Mouse (Mus musculus) testis, postnatal 10 days (tissue): ENCODE data around the gene Cstb.

Experiments used
- DNase-seq: peaks from one replicate; pipeline ENCODE4 v3.0.0; 2021; ENCODE audit warnings: low spot score

Gene Cstb

GRCm38 (mm10) chr10:78417888-78418287 lies 7.6 kb upstream of the Cstb start:
- no peak for DNase-seq

- no peak for DNase-seq
Measured at GRCm38 (mm10) chr10:78418791-78419190, 6.7 kb upstream of the Cstb start.

DNA sequence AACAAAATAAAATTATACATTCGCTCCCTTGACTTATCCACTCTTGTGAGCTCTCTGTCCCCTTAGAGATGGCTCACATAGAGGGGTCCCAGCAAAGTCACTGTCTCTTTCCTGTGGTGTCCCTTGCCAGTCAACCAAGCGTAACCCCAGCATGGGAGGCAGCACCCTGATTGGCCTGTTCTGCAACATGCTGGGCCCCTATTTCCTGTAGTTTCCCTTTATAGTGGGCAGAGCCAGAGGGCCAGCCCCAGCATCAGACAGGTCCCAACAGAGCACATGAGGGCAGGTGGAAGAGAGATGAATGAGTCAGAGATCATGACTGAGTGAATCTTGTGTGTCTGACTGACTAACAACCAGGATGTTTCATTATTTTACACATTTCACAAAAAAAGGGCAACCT lies 4.5 kb upstream of the Cstb start:
- no peak for DNase-seq

- DNase-seq, result no peak
Measured at GRCm38 (mm10) chr10:78422614-78423013, 2.9 kb upstream of the Cstb start.

DNA sequence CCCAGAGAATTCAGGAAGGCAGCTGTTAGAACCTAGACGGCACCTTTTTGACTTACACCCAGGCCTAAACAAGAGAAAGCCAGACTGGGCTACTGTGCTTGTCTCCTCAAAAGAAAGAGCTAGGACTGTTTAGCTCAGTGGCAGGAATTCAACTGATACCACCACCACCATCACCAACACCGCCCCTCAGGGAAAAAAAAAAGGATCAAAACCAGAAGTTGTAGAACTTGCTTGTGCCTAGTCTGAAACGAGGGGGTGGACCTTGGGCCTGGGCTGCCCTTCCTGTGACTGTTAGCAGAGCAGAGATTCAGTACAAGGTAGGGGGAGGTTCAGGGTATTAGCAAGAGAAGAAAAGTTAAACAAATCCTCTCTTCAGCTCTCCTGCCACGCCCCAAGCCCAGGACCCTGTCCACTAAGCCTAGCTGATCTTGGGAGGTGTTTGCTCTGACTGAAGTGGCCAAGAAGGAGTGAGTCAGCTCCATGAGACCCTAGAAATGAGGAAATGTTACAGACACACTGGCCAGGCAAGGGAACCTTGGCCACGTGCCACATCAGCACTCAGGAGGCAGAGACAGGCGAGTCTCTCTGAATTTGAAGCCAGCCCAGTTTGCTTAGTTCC lies 757 bp downstream of the Cstb start:
- no peak for DNase-seq

- DNase-seq, result no peak
Measured at GRCm38 (mm10) chr10:78428070-78428469, 2.6 kb downstream of the Cstb start.

DNA sequence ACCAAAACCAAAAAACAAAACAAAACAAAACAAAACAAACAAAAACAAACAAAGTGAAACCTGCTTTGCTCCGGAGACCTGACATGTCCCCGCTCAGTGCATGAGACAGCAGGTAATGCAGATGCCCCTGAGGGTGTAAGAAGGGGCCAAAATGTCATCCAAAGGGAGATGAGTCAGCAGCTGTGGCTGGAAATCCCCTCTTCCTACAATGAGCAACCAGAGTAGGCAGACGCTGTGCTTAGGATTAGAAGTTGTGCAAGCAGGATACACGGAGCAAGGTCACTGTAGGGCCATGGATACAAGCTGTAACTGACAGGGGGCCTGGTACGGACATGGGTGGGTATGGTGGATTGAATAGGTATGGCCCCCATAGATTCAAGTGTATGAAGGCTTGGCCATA lies 3.7 kb downstream of the Cstb start:
- DNase-seq, result no peak

- no peak for DNase-seq
Measured at GRCm38 (mm10) chr10:78429776-78430175, 4.3 kb downstream of the Cstb start.

DNA sequence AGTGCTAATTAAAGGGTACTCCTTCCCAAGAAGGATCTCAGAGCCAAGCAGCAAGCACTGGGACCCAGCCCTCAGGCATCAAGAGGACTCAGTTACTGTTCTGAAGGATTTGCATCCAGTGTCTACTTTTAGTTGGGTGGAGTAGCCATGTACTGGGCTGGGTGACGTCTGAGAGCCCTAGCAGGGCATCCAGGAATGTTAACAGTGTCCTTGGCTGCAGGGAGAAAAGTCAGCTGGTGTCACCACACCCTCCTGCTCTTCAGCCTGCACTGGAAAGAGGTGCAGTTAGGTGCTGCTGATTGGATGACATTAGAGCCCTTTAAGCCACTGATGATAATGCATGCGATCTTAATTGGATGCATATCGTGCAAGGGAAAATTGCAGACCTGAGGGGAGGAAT lies 7.4 kb downstream of the Cstb start:
- DNase-seq, result no peak

DNA sequence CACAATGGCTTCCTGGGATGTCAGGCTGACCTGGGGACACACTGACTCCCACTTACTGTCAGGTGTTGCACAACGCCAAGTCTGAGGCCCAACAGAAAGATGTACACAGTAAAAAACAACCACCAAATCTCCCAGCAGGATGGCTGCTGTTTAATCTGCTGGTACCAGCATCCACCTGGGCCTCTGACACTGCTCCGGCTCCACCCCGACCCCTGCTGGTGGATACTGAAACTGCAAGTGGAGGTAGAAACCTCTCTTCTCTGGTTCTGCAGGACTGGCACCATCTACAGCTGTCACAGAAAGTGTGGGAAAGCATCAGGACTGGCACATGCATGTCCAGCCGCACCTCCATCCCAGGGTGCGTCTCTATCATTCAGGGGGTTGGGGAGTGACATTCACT lies 12.6 kb downstream of the Cstb start:
- DNase-seq, result peak; percentile 94

GRCm38 (mm10) chr10:78439550-78439949 lies 14.1 kb downstream of the Cstb start:
- no peak for DNase-seq

DNA sequence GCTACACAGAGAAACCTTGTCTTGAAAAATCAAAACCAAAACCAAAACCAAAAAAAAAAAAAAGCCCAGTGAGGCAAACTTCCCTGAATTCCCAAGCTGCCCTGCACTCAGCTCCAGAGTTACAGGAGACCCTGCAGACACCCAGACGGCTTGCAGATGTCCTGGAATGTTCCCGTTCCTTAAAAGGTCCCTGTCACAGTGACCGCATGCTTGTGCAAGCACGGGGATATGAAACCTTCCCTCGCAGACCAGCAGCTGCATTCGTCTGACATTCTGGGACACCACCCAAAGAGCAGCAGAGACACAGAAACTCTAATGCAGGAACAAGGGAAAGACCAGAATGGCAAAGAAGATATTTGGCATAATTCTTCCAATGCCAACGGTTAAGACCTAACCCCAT lies 14.5 kb downstream of the Cstb start:
- no peak for DNase-seq

DNA sequence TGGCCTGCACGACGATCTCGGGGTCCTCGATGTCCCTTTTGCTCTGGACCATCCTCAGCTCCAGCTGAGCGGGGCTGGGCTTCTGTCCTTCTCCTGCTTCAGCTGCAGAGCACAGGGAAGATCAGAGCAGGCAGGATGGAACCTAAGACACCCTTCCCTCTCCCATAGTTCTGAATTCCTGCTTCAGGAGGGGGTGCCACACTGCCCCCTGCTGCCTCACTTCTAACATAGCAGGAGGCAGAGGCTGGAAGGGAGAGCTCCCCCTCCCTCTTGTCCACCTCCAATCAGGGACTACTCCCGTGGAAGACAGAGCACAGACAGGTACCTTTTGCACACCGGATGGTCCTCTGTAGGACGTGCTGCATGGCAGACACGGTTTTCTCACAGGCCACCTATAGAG lies 15.3 kb downstream of the Cstb start:
- DNase-seq, result no peak

DNA sequence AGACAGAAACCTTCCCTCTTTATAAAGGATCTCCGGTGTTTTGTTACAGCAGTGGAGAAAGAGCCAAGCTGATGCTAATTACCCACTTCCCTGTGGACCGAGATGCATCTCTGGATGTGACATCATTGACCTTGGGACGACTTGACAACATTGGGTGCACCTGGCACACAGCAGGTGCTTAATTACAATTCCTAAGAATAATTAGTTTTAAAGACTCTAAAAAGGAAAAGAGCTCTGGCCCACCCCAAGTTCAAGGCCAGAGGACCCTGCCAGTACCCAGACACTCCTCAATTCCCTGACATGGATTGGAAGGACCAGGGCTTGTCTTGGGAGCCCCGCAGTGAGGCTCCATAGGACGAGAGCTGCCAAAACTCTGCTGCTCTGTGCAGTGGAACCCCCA lies 16.1 kb downstream of the Cstb start:
- DNase-seq, result no peak

- DNase-seq, result no peak
Measured at GRCm38 (mm10) chr10:78442292-78442691, 16.8 kb downstream of the Cstb start.

- DNase-seq, result no peak
Measured at GRCm38 (mm10) chr10:78446195-78446594, 20.7 kb downstream of the Cstb start.

DNA sequence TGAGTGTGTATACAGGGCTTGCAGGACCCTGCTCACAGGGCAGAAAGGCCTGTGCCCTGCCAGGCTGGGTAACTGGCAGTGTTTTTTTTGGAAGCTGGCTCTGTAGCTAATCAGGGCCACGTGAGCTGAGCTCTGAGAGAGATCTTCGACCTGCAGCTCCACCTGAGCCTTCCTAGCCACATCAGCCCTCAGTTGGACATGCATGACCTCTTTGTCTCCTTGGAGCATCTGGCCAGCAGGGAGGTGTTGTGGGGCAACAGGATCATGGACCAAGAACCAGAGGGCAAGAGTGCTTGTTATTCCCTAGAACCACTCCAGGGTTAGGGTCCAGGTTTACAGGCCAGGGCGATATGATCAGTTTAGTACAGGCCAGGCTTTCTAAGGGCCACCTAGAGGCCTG lies 21.9 kb downstream of the Cstb start:
- no peak for DNase-seq

DNA sequence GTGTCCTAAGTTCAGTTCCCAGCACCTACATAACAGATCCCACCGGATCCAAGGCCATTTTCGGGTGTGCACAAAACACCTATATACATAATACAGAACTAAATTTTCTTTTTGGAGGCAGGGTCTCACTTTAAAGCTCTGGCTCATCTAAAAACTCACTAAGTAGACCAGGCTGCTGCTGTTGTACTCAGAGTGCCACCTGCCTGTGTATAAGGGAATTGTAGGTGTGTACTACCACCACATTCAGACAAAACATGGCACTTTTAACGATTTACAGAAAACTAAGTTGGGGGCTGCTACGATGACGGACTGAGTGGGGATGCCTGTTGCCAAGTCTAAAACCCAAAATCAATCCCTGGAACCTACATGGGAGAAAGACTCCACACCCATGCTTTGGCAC lies 25.3 kb downstream of the Cstb start:
- DNase-seq, result no peak

GRCm38 (mm10) chr10:78452641-78453040 lies 27.2 kb downstream of the Cstb start:
- peak; percentile 68 for DNase-seq

DNA sequence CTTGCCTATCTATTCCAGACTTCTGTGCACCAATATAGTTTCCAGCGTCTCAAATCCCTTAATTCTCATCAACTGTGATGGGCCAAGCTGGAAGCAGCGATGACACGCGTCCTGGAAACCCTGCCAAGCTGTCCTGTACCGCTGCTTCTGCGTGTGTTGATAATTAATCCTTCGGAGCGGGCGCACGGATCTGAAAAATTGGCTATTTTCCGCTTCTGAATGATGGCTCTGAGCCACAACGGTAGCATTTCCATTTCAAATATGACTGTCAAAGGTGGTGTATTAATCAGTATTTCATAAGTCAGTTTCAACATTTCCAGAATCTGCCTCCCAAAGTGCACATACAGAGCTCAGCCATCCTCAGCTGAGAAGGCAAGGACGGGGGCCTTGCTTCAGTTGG lies 31.2 kb downstream of the Cstb start:
- DNase-seq, result no peak

- peak; percentile 78 for DNase-seq
Measured at GRCm38 (mm10) chr10:78457495-78458347, 32.3 kb downstream of the Cstb start.

DNA sequence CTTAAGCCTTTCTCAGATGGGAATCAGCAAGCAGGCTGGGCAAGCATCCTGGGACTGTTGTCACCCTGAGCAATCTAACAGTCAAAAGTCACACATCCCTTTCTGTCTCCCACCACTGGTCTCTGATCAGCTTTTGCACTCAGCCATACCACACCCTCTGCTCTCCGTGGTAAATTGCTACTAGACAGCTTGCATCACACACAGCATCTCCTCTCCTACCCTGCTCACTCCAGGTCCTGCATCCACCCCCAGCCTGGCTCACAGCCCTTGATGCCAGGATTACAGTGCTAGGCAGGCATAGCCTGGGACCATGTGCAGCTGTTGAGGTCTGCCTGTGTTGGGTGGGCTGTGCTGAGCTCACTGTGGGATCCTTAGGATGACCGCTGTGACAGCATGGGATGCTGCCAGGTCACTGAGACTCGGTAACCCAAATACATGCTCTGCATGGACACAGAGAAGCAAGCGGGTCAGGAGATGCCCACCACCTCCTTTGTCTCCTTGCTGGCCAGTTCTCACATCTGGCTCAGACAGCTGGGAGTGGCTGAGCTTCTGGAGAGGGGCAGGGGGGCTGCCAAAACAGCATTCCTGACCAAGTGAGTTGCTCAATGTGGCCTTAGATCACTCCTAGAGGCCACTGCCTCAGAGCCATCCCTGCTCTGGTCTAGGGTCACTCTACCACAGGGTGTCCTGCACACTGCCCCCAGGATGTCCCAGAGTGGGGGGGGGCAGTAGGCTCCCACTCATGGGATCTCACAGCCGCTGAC lies 33.1 kb downstream of the Cstb start:
- no peak for DNase-seq

DNA sequence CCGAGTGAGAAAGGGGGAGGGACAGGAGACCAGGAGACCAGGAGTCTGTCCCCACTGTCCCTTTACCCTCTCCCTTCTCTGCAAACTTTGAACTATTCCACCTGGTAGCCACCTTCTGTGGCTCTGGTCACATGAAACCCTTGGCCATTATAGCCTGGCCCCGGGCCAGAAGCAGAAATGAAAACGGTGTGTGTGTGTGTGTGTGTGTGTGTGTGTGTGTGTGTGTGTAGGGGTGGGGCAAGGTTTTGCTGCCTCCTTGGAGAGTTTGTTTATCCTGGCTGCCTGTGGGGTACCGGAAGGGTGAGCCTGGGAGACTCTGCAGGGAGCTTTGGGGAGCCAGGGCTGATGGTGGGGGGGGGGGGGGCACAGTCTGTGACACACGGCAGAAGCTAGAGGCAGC lies 35.0 kb downstream of the Cstb start:
- no peak for DNase-seq
